Mouse (Mus musculus) MEL (cell line): ENCODE data around the gene Shbg. TPM values are rescaled to one million over a fixed set of nuclear protein-coding genes. Genes with fewer than 3 reads are reported as not detected.
A peak's percentile ranks its signal among the peaks of the same experiment; 100 is the strongest.

Experiments used
- DNase-seq: peaks from one replicate; pipeline ENCODE4 v3.0.0; 2011; ENCODE audit warnings: low read depth, low spot score
- H3K27ac ChIP-seq: 2 replicates; pipeline ENCODE4 v1.5.1; 2012; ENCODE audit warnings: low read depth, mild to moderate bottlenecking, control low read depth, low read length, moderate library complexity; ENCODE audit not compliant: control insufficient read depth
- H3K27me3 ChIP-seq, 2 experiments: fragments of 150-350 bp in 1 of 2; sonication (generic) in 1 of 2; 2 replicates each; pipeline ENCODE4 v1.6.1; 2012; ENCODE audit warnings: low read length in 2 of 2, mild to moderate bottlenecking in 2 of 2, improper control_type of control experiment in 1 of 2, moderate library complexity in 1 of 2; ENCODE audit not compliant: insufficient read depth in 2 of 2, control insufficient read depth in 1 of 2
- H3K36me3 ChIP-seq, 2 experiments: 2 replicates each; pipeline ENCODE4 v1.6.1; 2012 to 2014; ENCODE audit warnings: low read length in 2 of 2, improper control_type of control experiment in 1 of 2, inconsistent platforms in 1 of 2, mild to moderate bottlenecking in 1 of 2; ENCODE audit not compliant: insufficient read depth in 2 of 2, control insufficient read depth in 1 of 2
- H3K4me1 ChIP-seq, 2 experiments: fragments of 150-350 bp in 1 of 2; sonication (generic) in 1 of 2; 2 replicates each; pipeline ENCODE4 v1.6.1; 2012; ENCODE audit warnings: low read length in 2 of 2, improper control_type of control experiment in 1 of 2, mild to moderate bottlenecking in 1 of 2; ENCODE audit not compliant: insufficient read depth in 2 of 2, control insufficient read depth in 1 of 2
- H3K4me3 ChIP-seq, 2 experiments: fragments of 150-350 bp in 1 of 2; sonication (generic) in 1 of 2; 2 replicates each; pipeline ENCODE4 v1.5.1; 2012; ENCODE audit warnings: low read depth in 2 of 2, low read length in 2 of 2, mild to moderate bottlenecking in 2 of 2, moderate library complexity in 2 of 2, control low read depth in 1 of 2, improper control_type of control experiment in 1 of 2; ENCODE audit not compliant: control insufficient read depth in 1 of 2, insufficient read depth in 1 of 2
- H3K79me2 ChIP-seq: 2 replicates; pipeline ENCODE4 v1.6.1; 2012; ENCODE audit warnings: mild to moderate bottlenecking, low read length, moderate library complexity; ENCODE audit not compliant: control insufficient read depth, poor library complexity, insufficient read depth
- H3K9ac ChIP-seq: 2 replicates; pipeline ENCODE4 v1.6.1; 2012; ENCODE audit warnings: low read depth, mild to moderate bottlenecking, control low read depth, low read length, moderate library complexity; ENCODE audit not compliant: control insufficient read depth, poor library complexity, severe bottlenecking
- H3K9me3 ChIP-seq: fragments of 150-350 bp; sonication (generic); replicated peaks from 2 replicates; pipeline ENCODE4 v1.6.1; 2012; ENCODE audit warnings: mild to moderate bottlenecking, low read length, improper control_type of control experiment, moderate library complexity; ENCODE audit not compliant: insufficient read depth
- GABPA ChIP-seq: IDR thresholded peaks from 2 replicates; pipeline ENCODE4 v1.6.1; 2012; ENCODE audit warnings: low read depth, mild to moderate bottlenecking, inconsistent platforms, low read length, improper control_type of control experiment, moderate library complexity
- GATA1 ChIP-seq: IDR thresholded peaks from 2 replicates; pipeline ENCODE4 v1.6.1; 2011; ENCODE audit warnings: low read depth, low read length, improper control_type of control experiment
- JUND ChIP-seq: IDR thresholded peaks from 2 replicates; pipeline ENCODE4 v1.6.1; 2011; ENCODE audit warnings: low read depth, mild to moderate bottlenecking, improper control_type of control experiment, low read length
- KAT2A ChIP-seq: conservative IDR thresholded peaks from 2 replicates; pipeline ENCODE4 v1.6.1; 2012; ENCODE audit warnings: low read depth, low read length, improper control_type of control experiment, inconsistent platforms
- MYB ChIP-seq: IDR thresholded peaks from 2 replicates; pipeline ENCODE4 v1.6.1; 2011; ENCODE audit warnings: mild to moderate bottlenecking, low read depth, low read length, improper control_type of control experiment
- MYC ChIP-seq: IDR thresholded peaks from 2 replicates; pipeline ENCODE4 v1.6.1; 2011; ENCODE audit warnings: low read depth, mild to moderate bottlenecking, low read length, improper control_type of control experiment, moderate library complexity
- NELFE ChIP-seq: IDR thresholded peaks from 2 replicates; pipeline ENCODE4 v1.6.1; 2011; ENCODE audit warnings: low read depth, low read length, improper control_type of control experiment
- NRF1 ChIP-seq: IDR thresholded peaks from 2 replicates; pipeline ENCODE4 v1.6.1; 2014; ENCODE audit warnings: low read depth, mild to moderate bottlenecking, inconsistent platforms, low read length, improper control_type of control experiment, moderate library complexity; ENCODE audit not compliant: poor library complexity, insufficient read depth, severe bottlenecking
- POLR2A ChIP-seq, 2 experiments: IDR thresholded peaks; 2 replicates each; pipeline ENCODE4 v1.6.1; 2011 to 2012; ENCODE audit warnings: low read length in 2 of 2, mild to moderate bottlenecking in 2 of 2, control low read depth in 1 of 2, improper control_type of control experiment in 1 of 2, low read depth in 1 of 2, moderate library complexity in 1 of 2; ENCODE audit not compliant: control insufficient read depth in 1 of 2, insufficient read depth in 1 of 2, poor library complexity in 1 of 2
- POLR2AphosphoS2 ChIP-seq: IDR thresholded peaks from 2 replicates; pipeline ENCODE4 v1.6.1; 2011; ENCODE audit warnings: low read length, improper control_type of control experiment
- POLR2AphosphoS5 ChIP-seq: IDR thresholded peaks from 2 replicates; pipeline ENCODE4 v1.6.1; 2012; ENCODE audit warnings: low read depth, borderline replicate concordance, mild to moderate bottlenecking, inconsistent platforms, low read length, moderate library complexity, mixed read lengths
- RAD21 ChIP-seq: IDR thresholded peaks from 2 replicates; pipeline ENCODE4 v1.6.1; 2011; ENCODE audit warnings: mild to moderate bottlenecking, low read depth, low read length, improper control_type of control experiment
- TAL1 ChIP-seq: IDR thresholded peaks from 2 replicates; pipeline ENCODE4 v1.6.1; 2012; ENCODE audit warnings: mild to moderate bottlenecking, inconsistent platforms, low read length, moderate library complexity, mixed read lengths
- UBTF ChIP-seq: IDR thresholded peaks from 2 replicates; pipeline ENCODE4 v1.6.1; 2012; ENCODE audit warnings: low read depth, mild to moderate bottlenecking, inconsistent platforms, low read length, improper control_type of control experiment, moderate library complexity, borderline replicate concordance; ENCODE audit not compliant: insufficient read depth
- USF1 ChIP-seq: IDR thresholded peaks from 2 replicates; pipeline ENCODE4 v1.6.1; 2014; ENCODE audit warnings: low read depth, mild to moderate bottlenecking, inconsistent platforms, low read length, improper control_type of control experiment, moderate library complexity
- ZKSCAN1 ChIP-seq: IDR thresholded peaks from 2 replicates; pipeline ENCODE4 v1.6.1; 2012; ENCODE audit warnings: low read depth, mild to moderate bottlenecking, inconsistent platforms, low read length, improper control_type of control experiment, moderate library complexity
- ZMIZ1 ChIP-seq: IDR thresholded peaks from 2 replicates; pipeline ENCODE4 v1.6.1; 2012; ENCODE audit warnings: low read depth, mild to moderate bottlenecking, inconsistent platforms, low read length, improper control_type of control experiment, moderate library complexity
- ZNF384 ChIP-seq: IDR thresholded peaks from 2 replicates; pipeline ENCODE4 v1.6.1; 2012; ENCODE audit warnings: low read depth, mild to moderate bottlenecking, inconsistent platforms, low read length, improper control_type of control experiment
- polyA plus RNA-seq, 2 experiments: library from polyadenylated mRNA; stranded (reverse) in 1 of 2; unstranded in 1 of 2; fragments of >175 nt in 1 of 2; fragments of >200 nt in 1 of 2; gene quantifications; 2 replicates each; pipeline versions ENCODE4 v1.2.1 to v1.2.4; 2012; ENCODE audit warnings: low replicate concordance in 2 of 2, low read depth in 1 of 2; ENCODE audit not compliant: insufficient read length in 2 of 2, insufficient read depth in 1 of 2, missing spikeins in 1 of 2
- total RNA-seq: library from RNA; depleted of rRNA; stranded (reverse); fragments of 300-350 nt; gene quantifications from 2 replicates; pipeline ENCODE4 v1.2.3, GENCODE M21; 2012

Shbg gene
- total and polyA plus RNA-seq, 3 experiments: not detected

- Histone ChIP-seq H3K27ac (no peak overlapping the region), H3K4me1 (peaks cover 14 to 30% of the 10 kb centered on the region in 2 experiments), H3K9ac (no peak overlapping the region), H3K79me2 (peaks cover 4% of the 10 kb centered on the region), H3K9me3 (no peaks in the 10 kb centered on the region), H3K36me3 (peaks cover 4 to 19% of the 10 kb centered on the region in 2 experiments), H3K4me3 (no peak overlapping the region), H3K27me3 (no peaks in the 10 kb centered on the region)
- no peak for TF ChIP-seq ZNF384
- TF ChIP-seq POLR2A (IDR thresholded peaks at IDR 0.05; ENCODE audit: control insufficient read depth in 1 of 2, insufficient read depth in 1 of 2, low read depth in 1 of 2, low read length in 2 of 2, poor library complexity in 1 of 2): no peak
- TF ChIP-seq GATA1: no peak
- TF ChIP-seq MYB: no peak
- TF ChIP-seq ZKSCAN1: no peak
- TF ChIP-seq POLR2AphosphoS5: no peak
- TF ChIP-seq UBTF: no peak
- TF ChIP-seq NRF1: no peak
- TF ChIP-seq MYC: no peak
- no peak for DNase-seq
Observed at GRCm38 (mm10) chr11:69600098-69600497, 17.6 kb downstream of the Shbg start.

GRCm38 (mm10) chr11:69599436-69599835, 18.3 kb downstream of the Shbg start:
- Histone ChIP-seq H3K4me1 (peaks cover 14 to 29% of the 10 kb centered on the region in 2 experiments), H3K9ac (no peak overlapping the region)
- no peak for DNase-seq
- TF ChIP-seq ZMIZ1 (no peak), GATA1 (no peak), POLR2AphosphoS2 (no peak), TAL1 (no peak), RAD21 (no peak)
- TF ChIP-seq, all 39 proteins: peak for 0
- no peak overlapping the region for H3K4me3 ChIP-seq
- H3K79me2 ChIP-seq: no peaks in the 10 kb centered on the region; the same call in 1 of the 2 replicates
- peaks cover 4 to 20% of the 10 kb centered on the region in 2 experiments for H3K36me3 ChIP-seq
- H3K27me3 ChIP-seq: no peaks in the 10 kb centered on the region
- no peak overlapping the region for H3K27ac ChIP-seq
- H3K9me3 ChIP-seq: no peaks in the 10 kb centered on the region

GRCm38 (mm10) chr11:69594853-69595252, 22.9 kb downstream of the Shbg start:
- no peak overlapping the region for H3K9ac ChIP-seq
- H3K9me3 ChIP-seq: no peaks in the 10 kb centered on the region
- no peaks in the 10 kb centered on the region for H3K27me3 ChIP-seq
- H3K36me3 ChIP-seq: peaks cover 4 to 39% of the 10 kb centered on the region in 2 experiments
- H3K27ac ChIP-seq: no peak overlapping the region
- H3K4me1 ChIP-seq: peaks cover 14 to 29% of the 10 kb centered on the region in 2 experiments
- peak; percentile 35 for DNase-seq
- no peaks in the 10 kb centered on the region for H3K79me2 ChIP-seq
- TF ChIP-seq NELFE (no peak), JUND (no peak), NRF1 (no peak), POLR2AphosphoS2 (no peak), POLR2AphosphoS5 (0 out of 2 replicates have a peak, but pooled peaks have one; percentile 42), GABPA (no peak), USF1 (no peak), KAT2A (no peak)
- no peak overlapping the region for H3K4me3 ChIP-seq
